Mouse (Mus musculus): ENCODE measurements around the gene Fbxo44.

DNA sequence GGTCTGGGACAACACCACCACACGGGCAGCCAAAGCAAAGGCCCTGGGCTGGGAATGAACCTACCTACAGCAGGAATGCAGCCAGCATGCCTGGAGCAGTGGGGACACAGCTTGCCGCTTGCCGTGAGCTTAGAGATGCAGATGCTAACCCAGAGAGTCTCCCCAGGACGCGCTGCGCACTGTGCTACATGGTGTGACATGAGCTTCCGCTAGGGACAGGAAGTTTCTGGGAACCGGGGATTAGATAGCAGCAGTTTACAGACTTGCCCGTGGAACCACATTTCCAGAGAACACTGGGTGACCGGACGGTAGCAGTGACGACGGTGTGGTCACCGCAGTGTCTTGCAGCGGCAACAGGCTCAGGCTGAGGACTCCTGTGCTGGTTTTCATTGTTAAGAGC is 9.3 kb upstream of the Fbxo44 start:
- TF ChIP-seq EP300 (optimal IDR thresholded peaks at IDR 0.05) (no peak), CTCF (IDR thresholded peaks at IDR 0.05; ENCODE audit: low read depth) (no peak)
